Mouse (Mus musculus): ENCODE measurements around the gene Rab3gap1. TPM values are rescaled to one million over a fixed set of nuclear protein-coding genes. Genes with fewer than 3 reads are reported as not detected.

Rab3gap1 gene
- polyA plus RNA-seq, 1 experiment from 2014 or later, result 25.8 TPM

GRCm38 (mm10) chr1:127899401-127899800 is 30.8 kb downstream of the Rab3gap1 start:
- Histone ChIP-seq H3K9me3 (replicated peaks; ENCODE audit: control insufficient read depth, low read length) (no peaks in the 10 kb centered on the region), H3K9ac (ENCODE audit: low read depth, low read length) (no peak overlapping the region), H3K27ac (ENCODE audit: low read depth, low read length) (no peak overlapping the region), H3K27me3 (ENCODE audit: control insufficient read depth, insufficient read depth, low read length) (no peaks in the 10 kb centered on the region), H3K36me3 (ENCODE audit: control insufficient read depth, insufficient read depth, low read length) (peaks cover 5% of the 10 kb centered on the region), H3K4me2 (no peak overlapping the region), H3K4me3 (ENCODE audit: low read depth, low read length) (no peak overlapping the region), H3K4me1 (ENCODE audit: control insufficient read depth, insufficient read depth, low read length) (no peaks in the 10 kb centered on the region)
- WGBS (ENCODE audit: insufficient replicate concordance), result 80% methylated on average over 1 of the region's 1 CpGs
- no peak for ATAC-seq (replicated peaks; ENCODE audit: insufficient number of reproducible peaks, low FRiP score, low TSS enrichment)

DNA sequence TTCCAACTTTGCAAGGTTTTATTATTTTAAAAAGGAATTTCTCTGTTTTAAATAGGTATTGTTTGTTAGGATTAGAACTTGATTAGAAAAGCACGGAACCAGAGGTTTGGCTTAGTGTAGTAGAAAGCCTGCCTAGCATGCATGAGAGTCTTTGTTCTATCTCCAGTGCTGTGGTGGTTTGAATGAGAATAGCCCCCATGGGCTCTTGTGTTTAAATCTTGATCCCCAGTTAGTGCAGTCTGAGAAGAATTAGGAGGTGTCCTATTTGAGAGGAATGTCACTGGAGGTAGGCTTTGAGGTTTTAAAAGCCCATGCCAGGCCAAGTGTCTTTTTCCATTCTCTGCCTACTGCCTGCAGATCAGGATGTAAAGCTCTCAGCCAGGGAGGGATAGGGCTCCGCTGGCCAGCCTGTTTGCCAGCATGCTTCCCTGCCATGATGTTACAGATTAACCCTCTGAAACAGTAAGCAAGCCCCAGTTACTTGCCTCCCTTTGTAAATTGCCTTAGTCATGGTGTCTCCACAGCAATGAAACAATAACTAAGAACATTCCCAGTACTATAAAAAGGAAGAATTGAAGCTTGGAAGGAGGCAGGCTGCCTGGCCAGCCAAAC is 36.3 kb downstream of the Rab3gap1 start:
- no peak overlapping the region for H3K4me2 ChIP-seq
- H3K27me3 ChIP-seq (ENCODE audit: control insufficient read depth, insufficient read depth, low read length), result no peaks in the 10 kb centered on the region
- H3K9me3 ChIP-seq (replicated peaks; ENCODE audit: control insufficient read depth, low read length), result no peaks in the 10 kb centered on the region
- H3K36me3 ChIP-seq (ENCODE audit: control insufficient read depth, insufficient read depth, low read length), result peaks cover 9% of the 10 kb centered on the region
- H3K4me1 ChIP-seq (ENCODE audit: control insufficient read depth, insufficient read depth, low read length), result no peaks in the 10 kb centered on the region
- H3K27ac ChIP-seq (ENCODE audit: low read depth, low read length), result no peak overlapping the region
- H3K4me3 ChIP-seq (ENCODE audit: low read depth, low read length), result no peak overlapping the region
- WGBS (ENCODE audit: insufficient replicate concordance), result 77% methylated on average over 2 of the region's 2 CpGs
- H3K9ac ChIP-seq (ENCODE audit: low read depth, low read length), result no peak overlapping the region
- no peak for ATAC-seq (replicated peaks; ENCODE audit: insufficient number of reproducible peaks, low FRiP score, low TSS enrichment)

GRCm38 (mm10) chr1:127913116-127913515 is 44.5 kb downstream of the Rab3gap1 start:
- ATAC-seq (replicated peaks; ENCODE audit: insufficient number of reproducible peaks, low FRiP score, low TSS enrichment), result no peak
- no peaks in the 10 kb centered on the region for H3K4me1 ChIP-seq (ENCODE audit: control insufficient read depth, insufficient read depth, low read length)
- 87% methylated on average over 4 of the region's 4 CpGs for WGBS (ENCODE audit: insufficient replicate concordance)

GRCm38 (mm10) chr1:127915316-127915715 is 46.7 kb downstream of the Rab3gap1 start:
- H3K36me3 ChIP-seq (ENCODE audit: control insufficient read depth, insufficient read depth, low read length), result peaks cover 11% of the 10 kb centered on the region
- no peaks in the 10 kb centered on the region for H3K27me3 ChIP-seq (ENCODE audit: control insufficient read depth, insufficient read depth, low read length)
- ATAC-seq (replicated peaks; ENCODE audit: insufficient number of reproducible peaks, low FRiP score, low TSS enrichment), result no peak
- H3K4me1 ChIP-seq (ENCODE audit: control insufficient read depth, insufficient read depth, low read length), result no peaks in the 10 kb centered on the region
- WGBS (ENCODE audit: insufficient replicate concordance), result 75% methylated on average over 6 of the region's 6 CpGs
- H3K4me3 ChIP-seq (ENCODE audit: low read depth, low read length), result no peak overlapping the region
- no peak overlapping the region for H3K9ac ChIP-seq (ENCODE audit: low read depth, low read length)
- H3K4me2 ChIP-seq, result no peak overlapping the region
- H3K27ac ChIP-seq (ENCODE audit: low read depth, low read length), result no peak overlapping the region
- H3K9me3 ChIP-seq (replicated peaks; ENCODE audit: control insufficient read depth, low read length), result no peaks in the 10 kb centered on the region

More at GRCm38 (mm10) chr1:127913116-127913515, 44.5 kb downstream of the Rab3gap1 start:
- no peak overlapping the region for H3K27ac ChIP-seq (ENCODE audit: low read depth, low read length)
- no peaks in the 10 kb centered on the region for H3K27me3 ChIP-seq (ENCODE audit: control insufficient read depth, insufficient read depth, low read length)
- H3K9me3 ChIP-seq (replicated peaks; ENCODE audit: control insufficient read depth, low read length), result no peaks in the 10 kb centered on the region
- peaks cover 6% of the 10 kb centered on the region for H3K36me3 ChIP-seq (ENCODE audit: control insufficient read depth, insufficient read depth, low read length)
- no peak overlapping the region for H3K4me2 ChIP-seq
- no peak overlapping the region for H3K9ac ChIP-seq (ENCODE audit: low read depth, low read length)
- no peak overlapping the region for H3K4me3 ChIP-seq (ENCODE audit: low read depth, low read length)

GRCm38 (mm10) chr1:127915802-127916201 is 47.2 kb downstream of the Rab3gap1 start:
- Histone ChIP-seq H3K4me1 (ENCODE audit: control insufficient read depth, insufficient read depth, low read length) (no peaks in the 10 kb centered on the region), H3K36me3 (ENCODE audit: control insufficient read depth, insufficient read depth, low read length) (peaks cover 12% of the 10 kb centered on the region)

GRCm38 (mm10) chr1:127933405-127933804 is 64.8 kb downstream of the Rab3gap1 start:
- WGBS (ENCODE audit: insufficient replicate concordance), result 85% methylated on average over 2 of the region's 2 CpGs
- Histone ChIP-seq H3K27me3 (ENCODE audit: control insufficient read depth, insufficient read depth, low read length) (no peaks in the 10 kb centered on the region), H3K9me3 (replicated peaks; ENCODE audit: control insufficient read depth, low read length) (no peaks in the 10 kb centered on the region), H3K4me3 (ENCODE audit: low read depth, low read length) (no peak overlapping the region), H3K4me2 (no peak overlapping the region), H3K27ac (ENCODE audit: low read depth, low read length) (no peak overlapping the region), H3K4me1 (ENCODE audit: control insufficient read depth, insufficient read depth, low read length) (no peaks in the 10 kb centered on the region), H3K36me3 (ENCODE audit: control insufficient read depth, insufficient read depth, low read length) (peaks cover 16% of the 10 kb centered on the region), H3K9ac (ENCODE audit: low read depth, low read length) (no peak overlapping the region)
- ATAC-seq (replicated peaks; ENCODE audit: insufficient number of reproducible peaks, low FRiP score, low TSS enrichment), result no peak

More at GRCm38 (mm10) chr1:127915802-127916201, 47.2 kb downstream of the Rab3gap1 start:
- Histone ChIP-seq H3K4me2 (no peak overlapping the region), H3K9me3 (replicated peaks; ENCODE audit: control insufficient read depth, low read length) (no peaks in the 10 kb centered on the region), H3K9ac (ENCODE audit: low read depth, low read length) (no peak overlapping the region), H3K27ac (ENCODE audit: low read depth, low read length) (no peak overlapping the region), H3K4me3 (ENCODE audit: low read depth, low read length) (no peak overlapping the region), H3K27me3 (ENCODE audit: control insufficient read depth, insufficient read depth, low read length) (no peaks in the 10 kb centered on the region)
- WGBS (ENCODE audit: insufficient replicate concordance), result 38% methylated on average over 1 of the region's 1 CpGs
- no peak for ATAC-seq (replicated peaks; ENCODE audit: insufficient number of reproducible peaks, low FRiP score, low TSS enrichment)

DNA sequence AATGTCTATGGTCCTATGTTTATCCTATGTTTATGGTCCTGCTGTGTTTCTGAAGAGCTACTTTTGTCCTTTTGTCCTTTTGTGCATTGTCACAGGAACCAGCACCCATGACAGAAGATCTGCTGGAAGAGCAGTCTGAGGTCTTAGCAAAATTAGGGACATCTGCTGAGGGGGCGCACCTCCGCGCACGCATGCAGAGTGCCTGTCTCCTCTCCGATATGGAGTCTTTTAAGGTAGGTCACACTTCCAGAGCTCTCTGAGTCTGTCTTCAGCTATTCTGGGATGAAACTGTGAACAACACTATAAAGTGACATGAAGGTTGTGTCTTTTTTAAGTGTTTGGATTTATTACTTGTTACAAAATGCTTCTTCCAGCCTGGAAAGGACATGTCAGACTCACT is 65.7 kb downstream of the Rab3gap1 start:
- Histone ChIP-seq H3K4me2 (no peak overlapping the region), H3K36me3 (ENCODE audit: control insufficient read depth, insufficient read depth, low read length) (peaks cover 25% of the 10 kb centered on the region), H3K27me3 (ENCODE audit: control insufficient read depth, insufficient read depth, low read length) (no peaks in the 10 kb centered on the region), H3K4me3 (ENCODE audit: low read depth, low read length) (no peak overlapping the region), H3K9ac (ENCODE audit: low read depth, low read length) (no peak overlapping the region), H3K9me3 (replicated peaks; ENCODE audit: control insufficient read depth, low read length) (no peaks in the 10 kb centered on the region), H3K4me1 (ENCODE audit: control insufficient read depth, insufficient read depth, low read length) (no peaks in the 10 kb centered on the region), H3K27ac (ENCODE audit: low read depth, low read length) (no peak overlapping the region)
- ATAC-seq (replicated peaks; ENCODE audit: insufficient number of reproducible peaks, low FRiP score, low TSS enrichment), result no peak
- WGBS (ENCODE audit: insufficient replicate concordance), result 93% methylated on average over 5 of the region's 5 CpGs

- Histone ChIP-seq H3K4me1 (ENCODE audit: control insufficient read depth, insufficient read depth, low read length) (no peaks in the 10 kb centered on the region), H3K4me2 (no peak overlapping the region), H3K4me3 (ENCODE audit: low read depth, low read length) (no peak overlapping the region), H3K9ac (ENCODE audit: low read depth, low read length) (no peak overlapping the region), H3K27ac (ENCODE audit: low read depth, low read length) (no peak overlapping the region), H3K36me3 (ENCODE audit: control insufficient read depth, insufficient read depth, low read length) (peaks cover 35% of the 10 kb centered on the region), H3K9me3 (replicated peaks; ENCODE audit: control insufficient read depth, low read length) (peaks cover 3% of the 10 kb centered on the region), H3K27me3 (ENCODE audit: control insufficient read depth, insufficient read depth, low read length) (no peaks in the 10 kb centered on the region)
- WGBS (ENCODE audit: insufficient replicate concordance), result 80% methylated on average over 8 of the region's 8 CpGs
- ATAC-seq (replicated peaks; ENCODE audit: insufficient number of reproducible peaks, low FRiP score, low TSS enrichment), result no peak
These were observed 68.7 kb downstream of the Rab3gap1 start for GRCm38 (mm10) chr1:127937277-127937676.

DNA sequence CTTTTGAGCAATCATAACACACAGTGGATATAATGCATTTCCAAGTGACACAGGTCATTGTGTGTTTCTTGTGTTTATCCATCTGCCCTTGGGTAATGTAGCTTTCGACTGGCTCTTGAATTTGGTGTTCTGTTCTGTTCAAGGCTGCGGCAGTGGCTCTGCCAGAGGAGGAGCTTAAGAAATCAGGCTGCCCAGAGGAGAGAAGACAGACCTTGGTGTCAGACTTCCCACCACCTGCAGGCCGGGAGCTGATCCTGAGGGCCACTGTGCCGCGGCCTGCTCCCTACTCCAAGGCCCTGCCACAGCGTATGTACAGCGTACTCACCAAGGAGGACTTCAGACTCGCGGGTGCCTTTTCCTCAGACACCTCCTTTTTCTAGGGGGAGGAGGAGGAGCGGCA is 73.7 kb downstream of the Rab3gap1 start:
- Histone ChIP-seq H3K9ac (ENCODE audit: low read depth, low read length) (no peak overlapping the region), H3K27ac (ENCODE audit: low read depth, low read length) (no peak overlapping the region), H3K9me3 (replicated peaks; ENCODE audit: control insufficient read depth, low read length) (peaks cover 3% of the 10 kb centered on the region), H3K4me3 (ENCODE audit: low read depth, low read length) (no peak overlapping the region), H3K4me1 (ENCODE audit: control insufficient read depth, insufficient read depth, low read length) (no peaks in the 10 kb centered on the region), H3K4me2 (no peak overlapping the region), H3K27me3 (ENCODE audit: control insufficient read depth, insufficient read depth, low read length) (no peaks in the 10 kb centered on the region), H3K36me3 (ENCODE audit: control insufficient read depth, insufficient read depth, low read length) (peaks cover 47% of the 10 kb centered on the region)
- ATAC-seq (replicated peaks; ENCODE audit: insufficient number of reproducible peaks, low FRiP score, low TSS enrichment), result no peak
- WGBS (ENCODE audit: insufficient replicate concordance), result 91% methylated on average over 10 of the region's 10 CpGs
